ENCODE assay signal across 19 mouse cellular contexts in genomic region chrX:100118362-100118761, GRCm38 (mm10).
"Had no signal": no experiment of that assay in that cellular context is flagged by ENCODE, and none has a peak within 500 bp of the region (broad histone marks: within the 10 kb centered on the region; RNA-seq: fewer than 3 reads in every experiment).

No protein-coding gene starts in this region.

- H3K36me3 ChIP-seq: midbrain, embryonic 10.5 days; midbrain, embryonic 12.5 days; neural tube, embryonic 13.5 days; neural tube, embryonic 15.5 days had no signal

- H3K27me3 ChIP-seq: midbrain, embryonic 12.5 days; neural tube, embryonic 13.5 days; neural tube, embryonic 15.5 days had no signal

- H3K9ac ChIP-seq: lung, embryonic 14.5 days; midbrain, embryonic 12.5 days; neural tube, embryonic 13.5 days; neural tube, embryonic 15.5 days had no signal

- H3K4me1 ChIP-seq: midbrain, embryonic 12.5 days; neural tube, embryonic 13.5 days; neural tube, embryonic 15.5 days had no signal

- H3K27ac ChIP-seq: macrophage; midbrain, embryonic 10.5 days; midbrain, embryonic 12.5 days; neural tube, embryonic 13.5 days; neural tube, embryonic 15.5 days had no signal

- H3K9me3 ChIP-seq: midbrain, embryonic 10.5 days; midbrain, embryonic 12.5 days; neural tube, embryonic 13.5 days; neural tube, embryonic 15.5 days had no signal

- H3K4me2 ChIP-seq: lung, embryonic 14.5 days; midbrain, embryonic 12.5 days; neural tube, embryonic 13.5 days; neural tube, embryonic 15.5 days had no signal

- H3K4me3 ChIP-seq: midbrain, embryonic 10.5 days; midbrain, embryonic 12.5 days; myocyte; neural tube, embryonic 13.5 days; neural tube, embryonic 15.5 days had no signal

- DNase-seq: lung, adult 18-20 months; lung, postnatal 14 days; lung, postnatal 36 days; retina, postnatal 1 day; right cerebral cortex, adult 18-20 months; right cerebral cortex, postnatal 25 days; right cerebral cortex, postnatal 4 days; spleen, adult 18-20 months; thymus, adult 18-20 months; thymus, postnatal 14 days; thymus, postnatal 36 days had no signal

- ATAC-seq: midbrain, embryonic 16.5 days had no signal
